Comparison of ENCODE assay signal across 11 mouse cellular contexts in genomic region chr2:30836238-30836990, GRCm38 (mm10). TPM values are rescaled to one million over a fixed set of nuclear protein-coding genes. Genes with fewer than 3 reads are reported as not detected.
DNase-seq lines count a peak whose midpoint lies in the region; ATAC-seq and TF ChIP-seq lines count a peak whose summit lies in the region.
"Had no signal": no experiment of that assay in that cellular context is flagged by ENCODE, and none has a peak within 500 bp of the region (broad histone marks: within the 10 kb centered on the region; RNA-seq: fewer than 3 reads in every experiment).

No protein-coding gene starts in this region.

- 0 out of 2 replicates have a peak, but pooled peaks have one; percentile 20 for ATAC-seq in kidney, embryonic 15.5 days (replicated peaks; ENCODE audit: low FRiP score)
- ATAC-seq in embryonic facial prominence, embryonic 11.5 days (replicated peaks; ENCODE audit: insufficient number of reproducible peaks, low FRiP score, low TSS enrichment, low read depth): peak; percentile 41; the same call in 1 of the 2 replicates
- ATAC-seq in limb, embryonic 13.5 days (ENCODE audit: low FRiP score, low read depth): peak; percentile 67
- ATAC-seq: hindbrain, postnatal 0 days had no signal

- TF ChIP-seq POLR2A in brain, embryonic 14.5 days (IDR thresholded peaks at IDR 0.05; ENCODE audit: borderline replicate concordance, extremely low read depth, insufficient read depth, insufficient read length, poor library complexity, severe bottlenecking): no peak

- TF ChIP-seq CTCF in brain, embryonic 14.5 days (IDR thresholded peaks at IDR 0.05; ENCODE audit: borderline replicate concordance, extremely low read depth, insufficient read depth, insufficient read length): no peak

- H3K36me3 ChIP-seq in kidney, embryonic 15.5 days: no peaks in the 10 kb centered on the region
- H3K36me3 ChIP-seq in embryonic facial prominence, embryonic 11.5 days (replicated peaks; ENCODE audit: control insufficient read depth, insufficient read depth, low read depth, low read length): no peaks in the 10 kb centered on the region
- H3K36me3 ChIP-seq in limb, embryonic 13.5 days: no peaks in the 10 kb centered on the region

- no peaks in the 10 kb centered on the region for H3K27me3 ChIP-seq in kidney, embryonic 15.5 days
- H3K27me3 ChIP-seq in embryonic facial prominence, embryonic 11.5 days (ENCODE audit: control insufficient read depth, insufficient read depth, low read length): no peaks in the 10 kb centered on the region
- no peaks in the 10 kb centered on the region for H3K27me3 ChIP-seq in limb, embryonic 13.5 days

- H3K9me3 ChIP-seq in kidney, embryonic 15.5 days (replicated peaks): no peaks in the 10 kb centered on the region
- no peaks in the 10 kb centered on the region for H3K9me3 ChIP-seq in embryonic facial prominence, embryonic 11.5 days (replicated peaks; ENCODE audit: control insufficient read depth, low read length)
- no peaks in the 10 kb centered on the region for H3K9me3 ChIP-seq in limb, embryonic 13.5 days

- peak overlapping the region; percentile 27; the same call in 1 of the 2 replicates for H3K9ac ChIP-seq in kidney, embryonic 15.5 days
- H3K9ac ChIP-seq in embryonic facial prominence, embryonic 11.5 days (replicated peaks; ENCODE audit: low read length): peak overlapping the region; percentile 42
- H3K9ac ChIP-seq in limb, embryonic 13.5 days: peak overlapping the region; percentile 8; the same call in 1 of the 2 replicates

- no peak for DNase-seq in kidney, postnatal 36 days
- peak; percentile 89 for DNase-seq in brain, embryonic 14.5 days (ENCODE audit: low read depth)
- peak; percentile 87 for DNase-seq in embryonic facial prominence, embryonic 11.5 days (ENCODE audit: low spot score)
- no peak for DNase-seq in cerebellum, adult 11 months
- no peak for DNase-seq in spleen, postnatal 14 days (ENCODE audit: low spot score in 2 of 2)
- DNase-seq in kidney, adult 11 months: no peak
- DNase-seq: cerebellum, adult 18-20 months; lung, adult 2 months had no signal

- H3K4me2 ChIP-seq in kidney, embryonic 15.5 days: peak overlapping the region; percentile 49
- H3K4me2 ChIP-seq in embryonic facial prominence, embryonic 11.5 days (ENCODE audit: low read depth, low read length): no peak overlapping the region; the same call in 1 of the 2 replicates
- H3K4me2 ChIP-seq in limb, embryonic 13.5 days (replicated peaks): peak overlapping the region; percentile 51

- H3K4me1 ChIP-seq in kidney, embryonic 15.5 days: peaks cover 39% of the 10 kb centered on the region
- H3K4me1 ChIP-seq in embryonic facial prominence, embryonic 11.5 days (ENCODE audit: control insufficient read depth, insufficient read depth, low read length): peaks cover 15% of the 10 kb centered on the region
- peaks cover 54% of the 10 kb centered on the region for H3K4me1 ChIP-seq in limb, embryonic 13.5 days

- WGBS in kidney, embryonic 15.5 days: 8% methylated on average over 21 of the region's 21 CpGs
- WGBS in embryonic facial prominence, embryonic 11.5 days: 6% methylated on average over 21 of the region's 21 CpGs
- WGBS in limb, embryonic 13.5 days: 4% methylated on average over 21 of the region's 21 CpGs

- H3K4me3 ChIP-seq in kidney, embryonic 15.5 days (replicated peaks): peak overlapping the region; percentile 0; the same call in 1 of the 2 replicates
- no peak overlapping the region; the same call in 1 of the 2 replicates for H3K4me3 ChIP-seq in embryonic facial prominence, embryonic 11.5 days (ENCODE audit: low read depth, low read length)
- H3K4me3 ChIP-seq in limb, embryonic 13.5 days: 0 out of 2 replicates have a peak overlapping the region, but pooled peaks have one; percentile 5

- peak overlapping the region; percentile 69 for H3K27ac ChIP-seq in kidney, embryonic 15.5 days
- H3K27ac ChIP-seq in embryonic facial prominence, embryonic 11.5 days (replicated peaks; ENCODE audit: low read depth, low read length): peak overlapping the region; percentile 85
- H3K27ac ChIP-seq in limb, embryonic 13.5 days: peak overlapping the region; percentile 96
- H3K27ac ChIP-seq: hindbrain, postnatal 0 days had no signal

RNA-seq across cellular contexts. Expression of gene Prrx2, which starts 1.6 kb away (rescaled TPM):
- polyA plus RNA-seq in kidney, embryonic 15.5 days (2015; fragmentation: Nextera tagmentation; extraction: Ambion mirVana): 10.6 and 10.9 TPM in 2 replicates
- polyA plus RNA-seq in brain, embryonic 14.5 days (2012; rRNA removed): 10.8 and 13.6 TPM in 2 replicates
- 106 and 109 TPM in 2 replicates for polyA plus RNA-seq in embryonic facial prominence, embryonic 11.5 days (2014; fragmentation: Nextera tagmentation; extraction: Ambion mirVana)
- polyA plus RNA-seq in limb, embryonic 13.5 days (2015; fragmentation: Nextera tagmentation; extraction: Ambion mirVana): 93.6 and 102 TPM in 2 replicates

RNA-seq across cellular contexts. Expression of gene Asb6, which starts 6.3 kb away (rescaled TPM):
- 35.5 and 38.3 TPM in 2 replicates for polyA plus RNA-seq in kidney, embryonic 15.5 days (2015; fragmentation: Nextera tagmentation; extraction: Ambion mirVana)
- 51.0 and 51.5 TPM in 2 replicates for polyA plus RNA-seq in brain, embryonic 14.5 days (2012; rRNA removed)
- polyA plus RNA-seq in embryonic facial prominence, embryonic 11.5 days (2014; fragmentation: Nextera tagmentation; extraction: Ambion mirVana): 27.6 and 35.7 TPM in 2 replicates
- polyA plus RNA-seq in limb, embryonic 13.5 days (2015; fragmentation: Nextera tagmentation; extraction: Ambion mirVana): 38.7 and 39.2 TPM in 2 replicates

RNA-seq across cellular contexts. Expression of gene Ntmt1, which starts 28.8 kb away (rescaled TPM):
- polyA plus RNA-seq in kidney, embryonic 15.5 days (2015; fragmentation: Nextera tagmentation; extraction: Ambion mirVana): 82.6 and 96.6 TPM in 2 replicates
- polyA plus RNA-seq in brain, embryonic 14.5 days (2012; rRNA removed): 72.3 and 98.7 TPM in 2 replicates
- 98.9 and 101 TPM in 2 replicates for polyA plus RNA-seq in embryonic facial prominence, embryonic 11.5 days (2014; fragmentation: Nextera tagmentation; extraction: Ambion mirVana)
- 98.1 and 104 TPM in 2 replicates for polyA plus RNA-seq in limb, embryonic 13.5 days (2015; fragmentation: Nextera tagmentation; extraction: Ambion mirVana)

RNA-seq across cellular contexts. Expression of gene 1700001O22Rik, which starts 33.0 kb away (rescaled TPM):
- 3.5 TPM in 2 replicates for polyA plus RNA-seq in kidney, embryonic 15.5 days (2015; fragmentation: Nextera tagmentation; extraction: Ambion mirVana)
- 1.9 and 3.2 TPM in 2 replicates for polyA plus RNA-seq in brain, embryonic 14.5 days (2012; rRNA removed)
- polyA plus RNA-seq in embryonic facial prominence, embryonic 11.5 days (2014; fragmentation: Nextera tagmentation; extraction: Ambion mirVana): 1.8 and 3.6 TPM in 2 replicates
- 3.2 and 3.4 TPM in 2 replicates for polyA plus RNA-seq in limb, embryonic 13.5 days (2015; fragmentation: Nextera tagmentation; extraction: Ambion mirVana)

Comparison
In these comparisons a context has a peak if more than half of its experiments do, and no peak if none do; other contexts are left out.
1. DNase-seq: peak in brain, embryonic 14.5 days (single experiment) and embryonic facial prominence, embryonic 11.5 days (single experiment); none in kidney, postnatal 36 days (0 of 2), cerebellum, adult 11 months (single experiment), spleen, postnatal 14 days (0 of 2) and kidney, adult 11 months (single experiment).
2. Peak in every context shown above with its lines, with median percentiles within 50 percentile points of each other: ATAC-seq, H3K27ac ChIP-seq and H3K9ac ChIP-seq.